Mouse (Mus musculus): Measurements from ENCODE around the gene Sgsm3. TPM values are rescaled to one million over a fixed set of nuclear protein-coding genes. Genes with fewer than 3 reads are reported as not detected.

The Sgsm3 gene
- polyA plus RNA-seq, 1 experiment from 2014 or later: 57.9 TPM

- no peak overlapping the region for H3K27ac ChIP-seq (ENCODE audit: low read depth, low read length)
- 98% methylated on average over 2 of the region's 2 CpGs for WGBS
- H3K9me3 ChIP-seq (ENCODE audit: control insufficient read depth, low read length): no peaks in the 10 kb centered on the region
- no peak for ATAC-seq (ENCODE audit: low read depth)
- H3K4me2 ChIP-seq (ENCODE audit: low read depth, low read length): no peak overlapping the region
- H3K36me3 ChIP-seq (ENCODE audit: control insufficient read depth, insufficient read depth, low read length): no peaks in the 10 kb centered on the region
- no peaks in the 10 kb centered on the region for H3K4me1 ChIP-seq (ENCODE audit: control insufficient read depth, insufficient read depth, low read length)
- H3K4me3 ChIP-seq (ENCODE audit: low read depth, low read length): no peak overlapping the region
- H3K27me3 ChIP-seq (ENCODE audit: control insufficient read depth, insufficient read depth, low read length): no peaks in the 10 kb centered on the region
- H3K9ac ChIP-seq (replicated peaks; ENCODE audit: low read depth, low read length): no peak overlapping the region
Observed at GRCm38 (mm10) chr15:81055488-81055887, 77.9 kb downstream of the Sgsm3 start.

GRCm38 (mm10) chr15:81057736-81058135 lies 80.2 kb downstream of the Sgsm3 start:
- Histone ChIP-seq H3K4me3 (ENCODE audit: low read depth, low read length) (no peak overlapping the region), H3K4me1 (ENCODE audit: control insufficient read depth, insufficient read depth, low read length) (peaks cover 9% of the 10 kb centered on the region; the same call in 1 of the 2 replicates), H3K27ac (ENCODE audit: low read depth, low read length) (no peak overlapping the region), H3K4me2 (ENCODE audit: low read depth, low read length) (no peak overlapping the region), H3K27me3 (ENCODE audit: control insufficient read depth, insufficient read depth, low read length) (no peaks in the 10 kb centered on the region), H3K36me3 (ENCODE audit: control insufficient read depth, insufficient read depth, low read length) (no peaks in the 10 kb centered on the region), H3K9ac (replicated peaks; ENCODE audit: low read depth, low read length) (no peak overlapping the region), H3K9me3 (ENCODE audit: control insufficient read depth, low read length) (no peaks in the 10 kb centered on the region)
- WGBS: 92% methylated on average over 5 of the region's 5 CpGs
- no peak for ATAC-seq (ENCODE audit: low read depth)

GRCm38 (mm10) chr15:81060975-81061374 lies 83.4 kb downstream of the Sgsm3 start:
- peaks cover 13% of the 10 kb centered on the region; the same call in 1 of the 2 replicates for H3K4me1 ChIP-seq (ENCODE audit: control insufficient read depth, insufficient read depth, low read length)
- no peaks in the 10 kb centered on the region for H3K27me3 ChIP-seq (ENCODE audit: control insufficient read depth, insufficient read depth, low read length)
- ATAC-seq (ENCODE audit: low read depth): no peak
- H3K4me2 ChIP-seq (ENCODE audit: low read depth, low read length): no peak overlapping the region
- H3K36me3 ChIP-seq (ENCODE audit: control insufficient read depth, insufficient read depth, low read length): no peaks in the 10 kb centered on the region
- H3K27ac ChIP-seq (ENCODE audit: low read depth, low read length): no peak overlapping the region
- H3K4me3 ChIP-seq (ENCODE audit: low read depth, low read length): no peak overlapping the region
- 98% methylated on average over 2 of the region's 2 CpGs for WGBS
- no peak overlapping the region for H3K9ac ChIP-seq (replicated peaks; ENCODE audit: low read depth, low read length)
- no peaks in the 10 kb centered on the region for H3K9me3 ChIP-seq (ENCODE audit: control insufficient read depth, low read length)

Small RNA genes lying within 50 kb of the gene (microRNA-seq; reads per million reads assigned to microRNA genes)
- 5.1 reads per million, percentile 10 among the genes with 10 or more reads in this experiment for gene Mir5113

Other genes with a start within 250 kb of the Sgsm3 start
- 90.2 and 114 TPM in 2 replicates for gene Adsl, start 29.3 kb upstream of the Sgsm3 start, polyA plus RNA-seq (2014; fragmentation: Nextera tagmentation; extraction: Ambion mirVana)
- gene Mrtfa, start 213.0 kb downstream of the Sgsm3 start, polyA plus RNA-seq (2014; fragmentation: Nextera tagmentation; extraction: Ambion mirVana): 31.3 and 32.4 TPM in 2 replicates

Data from neural tube, embryonic 14.5 days (tissue).